Mouse (Mus musculus) thymus, postnatal 14 days (tissue): Measurements from ENCODE around the gene Gprc5b.

Experiments used
- DNase-seq: peaks from one replicate; pipeline ENCODE4 v3.0.0; 2021

The Gprc5b gene

GRCm38 (mm10) chr7:118989275-118989856, 5.6 kb downstream of the Gprc5b start:
- DNase-seq = no peak

DNA sequence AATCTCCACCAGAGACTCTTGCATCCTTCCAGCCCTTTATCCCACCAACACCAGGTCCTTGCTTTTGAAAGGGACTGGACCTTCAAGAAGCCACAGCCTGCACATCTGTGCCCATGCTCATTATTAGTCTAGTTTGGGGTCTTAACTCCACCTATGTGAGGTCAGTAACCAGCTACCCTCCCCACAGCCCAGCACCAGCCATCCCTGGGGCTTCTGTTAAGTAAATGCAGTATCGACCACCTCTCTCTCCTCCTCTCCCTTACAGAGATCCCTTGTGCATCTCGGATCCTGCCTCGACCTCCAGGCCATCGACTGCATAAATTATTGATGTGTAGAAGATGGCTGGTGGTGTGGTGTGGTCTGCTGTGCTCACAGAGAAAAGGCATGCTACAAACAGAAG, 8.6 kb downstream of the Gprc5b start:
- no peak for DNase-seq

DNA sequence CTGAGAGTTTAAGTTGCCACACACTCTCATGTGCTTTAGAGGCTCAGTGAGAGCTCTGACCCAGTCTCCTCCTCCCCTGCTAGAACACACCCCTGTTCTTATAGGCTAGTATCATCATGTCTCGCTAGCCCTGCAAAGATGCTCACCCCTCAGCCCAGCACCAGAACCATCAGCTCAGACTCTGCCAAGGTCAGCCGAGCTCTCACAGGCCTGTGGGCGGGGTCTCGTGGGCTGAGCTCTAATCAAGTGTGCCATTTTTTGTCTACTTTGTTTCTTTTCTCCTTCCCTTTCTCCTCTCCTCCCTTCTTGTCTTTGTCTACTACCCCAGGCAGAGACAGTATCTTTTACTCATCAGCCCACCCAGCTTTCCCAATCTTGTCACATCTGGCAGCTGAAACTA, 9.2 kb downstream of the Gprc5b start:
- DNase-seq = no peak

DNA sequence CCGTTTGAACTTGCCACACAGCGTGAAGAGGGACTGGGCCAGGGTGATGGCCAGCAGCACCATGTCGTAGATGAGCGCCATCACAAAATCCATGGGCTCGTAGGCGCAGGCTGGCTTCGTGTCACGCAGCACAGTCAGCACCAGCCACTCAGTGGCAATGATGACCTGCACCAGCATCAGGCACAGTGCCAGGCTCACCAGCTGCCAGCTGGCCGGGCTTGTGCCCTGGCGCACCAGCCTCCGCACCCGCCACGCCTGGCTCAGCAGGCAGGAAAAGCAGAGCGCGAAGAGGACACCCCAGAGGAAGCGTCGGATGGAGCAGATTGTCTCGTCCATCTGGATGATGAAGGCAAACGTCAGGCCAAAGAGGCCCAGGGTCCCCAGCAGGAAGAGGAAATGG, 11.1 kb downstream of the Gprc5b start:
- DNase-seq = no peak

DNA sequence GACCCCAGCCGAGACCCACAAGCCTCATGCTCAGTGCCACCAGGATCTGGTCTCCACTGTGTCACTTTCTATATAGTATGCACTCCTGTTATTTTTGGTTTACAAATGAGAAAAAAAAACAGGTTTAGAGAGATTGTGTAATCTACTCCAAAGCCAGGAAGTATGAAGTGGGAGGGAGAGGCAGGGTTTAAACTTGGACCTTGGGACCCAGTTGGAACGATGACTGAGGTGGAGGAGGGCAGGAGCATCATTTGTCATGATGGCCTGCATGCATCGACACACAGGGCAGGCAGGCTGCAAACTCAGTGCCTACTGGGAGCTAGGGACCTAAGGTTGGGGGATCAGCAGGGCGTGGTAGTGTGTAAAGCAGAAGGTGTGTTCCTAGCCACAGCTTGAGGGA, 12.4 kb downstream of the Gprc5b start:
- DNase-seq = no peak

DNA sequence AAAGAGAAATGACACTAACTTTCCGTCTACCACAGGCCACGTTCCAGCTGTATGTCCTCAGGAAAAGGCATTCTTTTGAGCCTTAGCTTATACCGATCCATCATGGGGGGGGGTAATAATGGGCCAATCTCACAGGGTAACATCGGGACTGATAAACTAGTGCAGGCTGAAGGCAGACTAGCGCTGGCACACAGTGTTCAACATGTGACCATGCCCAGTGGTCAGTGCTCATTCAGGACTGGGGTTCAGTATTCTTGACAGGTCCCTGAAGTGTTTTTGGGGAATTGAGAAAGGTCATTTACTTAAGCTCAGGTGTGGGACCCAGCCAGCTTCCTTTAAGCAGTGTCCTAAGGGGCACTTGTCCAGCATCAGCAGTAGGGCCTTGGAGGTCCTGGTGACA, 13.2 kb downstream of the Gprc5b start:
- DNase-seq = no peak

- no peak for DNase-seq
Observed at GRCm38 (mm10) chr7:118981346-118981745, 13.7 kb downstream of the Gprc5b start.

GRCm38 (mm10) chr7:118979708-118980107, 15.3 kb downstream of the Gprc5b start:
- DNase-seq = no peak

DNA sequence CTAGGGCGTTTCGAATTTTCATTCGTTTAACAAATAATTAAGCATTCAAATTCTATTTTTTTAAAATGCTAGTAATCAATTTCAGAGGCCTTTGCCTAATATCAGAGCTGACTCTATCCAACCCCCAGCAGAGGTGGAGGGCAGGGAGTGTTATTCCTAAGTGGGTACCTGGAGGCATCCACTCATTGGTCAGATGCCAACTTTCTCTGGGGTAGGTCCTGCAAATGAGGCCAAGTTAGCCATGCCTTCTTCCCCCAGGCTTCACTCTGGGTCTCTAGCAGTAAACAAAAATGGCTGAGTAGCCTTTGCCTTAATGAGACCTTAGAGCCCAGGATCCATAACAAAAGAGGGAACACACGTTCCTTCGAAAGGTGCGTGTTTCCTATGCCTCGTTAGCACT, 15.9 kb downstream of the Gprc5b start:
- no peak for DNase-seq

DNA sequence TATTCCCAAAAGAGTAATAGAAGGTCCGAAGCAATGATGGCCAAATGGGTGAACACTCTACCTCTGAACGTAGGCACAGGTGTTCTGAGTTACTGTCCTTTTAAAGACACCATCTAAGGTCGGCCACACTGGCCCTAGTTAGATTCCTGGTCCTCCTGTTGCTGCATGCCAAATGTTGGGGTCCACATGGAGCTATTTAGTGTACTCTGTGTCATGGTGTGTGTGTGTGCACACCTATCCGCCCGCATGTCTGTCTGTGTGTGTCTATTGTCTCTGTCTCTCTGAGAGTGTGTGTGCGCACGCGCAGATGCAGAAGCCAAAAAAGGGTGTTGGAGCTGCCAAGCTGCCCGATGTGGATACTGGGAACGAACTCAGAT, 17.9 kb downstream of the Gprc5b start:
- no peak for DNase-seq

- peak; percentile 31 for DNase-seq
Observed at GRCm38 (mm10) chr7:118976414-118977166, 18.4 kb downstream of the Gprc5b start.

DNA sequence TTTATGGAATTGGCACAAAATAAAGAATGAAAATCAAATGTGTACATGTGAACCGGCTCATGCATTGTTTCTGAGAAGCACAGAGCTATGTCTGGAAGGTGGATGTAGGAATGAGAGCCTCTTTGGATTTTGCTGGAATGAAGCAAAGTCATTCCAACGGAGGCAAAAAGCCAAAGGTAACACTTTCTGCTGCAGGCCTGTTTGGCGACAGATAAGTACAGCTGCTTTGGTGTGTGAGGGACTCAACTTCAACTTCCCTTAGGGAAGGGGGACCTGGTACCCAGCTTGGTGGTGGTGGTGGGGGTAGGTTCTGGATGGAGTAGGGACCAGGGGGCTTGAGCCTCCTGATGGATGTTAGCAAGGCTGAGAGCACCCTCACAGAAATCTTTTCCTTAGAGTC, 19.2 kb downstream of the Gprc5b start:
- no peak for DNase-seq

- no peak for DNase-seq
Observed at GRCm38 (mm10) chr7:118973377-118973776, 21.6 kb downstream of the Gprc5b start.

DNA sequence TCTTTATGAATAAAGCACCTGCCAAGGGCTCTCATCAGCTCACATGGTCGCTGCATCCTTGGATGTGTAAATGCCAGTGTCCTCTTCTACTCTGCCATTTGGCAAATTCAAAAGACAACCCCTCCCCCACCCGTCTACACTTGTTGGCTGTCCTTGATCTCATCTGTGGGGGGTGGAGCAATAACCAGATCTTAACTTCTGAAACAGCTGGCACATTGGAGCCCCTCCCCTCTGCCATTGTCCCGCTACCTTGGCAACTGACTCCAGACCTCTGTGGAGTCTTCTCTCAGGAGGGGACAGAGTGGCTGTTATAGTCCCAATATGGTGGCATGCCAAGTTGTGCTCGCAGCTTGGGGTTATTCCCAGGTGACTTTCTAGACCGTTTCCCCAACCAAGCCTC, 22.7 kb downstream of the Gprc5b start:
- DNase-seq = no peak

GRCm38 (mm10) chr7:118971499-118971898, 23.5 kb downstream of the Gprc5b start:
- no peak for DNase-seq

GRCm38 (mm10) chr7:118968870-118969269, 26.1 kb downstream of the Gprc5b start:
- DNase-seq = no peak

GRCm38 (mm10) chr7:118965198-118965597, 29.8 kb downstream of the Gprc5b start:
- no peak for DNase-seq

DNA sequence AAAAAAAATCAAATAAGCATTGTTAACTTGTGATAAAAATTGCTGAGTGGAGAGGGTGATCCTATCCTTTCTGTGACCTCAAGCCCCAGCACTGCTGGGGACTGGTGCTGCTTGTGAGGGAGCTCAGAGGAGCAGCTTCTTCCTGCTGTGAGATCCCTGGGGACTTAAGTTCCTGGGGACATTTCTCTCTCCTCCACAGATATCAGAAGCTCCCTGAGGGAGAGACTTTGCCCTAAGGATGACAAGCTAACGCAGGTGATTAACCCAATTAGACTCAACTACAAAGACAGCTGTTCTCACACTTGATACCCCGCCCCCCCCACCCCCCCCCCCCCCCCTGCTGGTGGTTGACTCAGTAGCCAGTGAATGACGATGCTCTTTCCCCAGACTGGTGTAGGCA, 30.2 kb downstream of the Gprc5b start:
- no peak for DNase-seq

DNA sequence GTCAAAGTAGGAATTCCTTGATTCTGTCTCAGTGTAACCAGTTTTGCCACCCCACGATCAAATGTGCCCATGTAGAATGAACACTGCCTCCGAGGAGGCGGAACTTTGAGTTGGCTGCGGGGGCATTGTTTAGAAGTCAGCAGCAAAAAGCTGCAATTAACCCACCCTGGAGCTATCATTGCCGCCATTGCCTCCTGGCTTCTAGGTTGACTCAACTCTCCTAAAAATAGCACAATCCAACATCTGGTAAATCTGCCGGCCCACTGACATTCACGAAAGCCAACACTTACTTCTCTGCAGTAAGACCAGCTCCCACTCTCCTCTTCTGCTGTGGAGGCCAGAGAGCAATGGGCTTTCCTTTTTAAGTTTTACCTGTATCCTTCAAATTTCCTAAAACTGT, 35.8 kb downstream of the Gprc5b start:
- no peak for DNase-seq

DNA sequence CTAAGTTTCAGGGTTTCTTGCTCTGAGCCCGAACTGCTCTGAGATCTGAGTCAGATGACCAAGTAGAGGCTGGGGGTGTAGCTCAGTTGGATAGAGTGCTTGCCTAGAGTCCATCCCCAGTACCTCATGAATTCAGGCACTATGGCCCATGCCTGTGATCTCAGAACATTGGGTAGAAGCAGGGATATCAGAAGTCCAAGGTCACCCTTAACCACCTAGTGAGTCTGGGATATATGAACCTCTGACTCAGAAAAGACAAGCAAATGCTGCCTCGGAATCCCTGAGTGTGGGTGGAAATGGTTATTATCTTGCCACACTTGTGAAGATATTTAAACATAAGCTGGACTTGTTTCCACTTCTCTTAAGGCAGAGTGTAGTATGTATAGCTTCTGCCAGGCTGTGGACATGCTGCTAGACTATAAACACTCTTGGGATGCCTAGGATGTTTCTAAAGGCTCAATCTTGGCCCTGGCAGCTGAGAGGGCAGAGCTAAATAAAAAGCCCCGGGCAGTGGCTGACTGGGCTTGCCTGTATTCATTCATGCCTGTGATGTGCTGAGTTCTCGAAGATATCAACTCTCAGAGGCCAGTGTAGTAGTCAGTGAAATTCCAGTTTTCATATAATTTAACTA, 38.3 kb downstream of the Gprc5b start:
- DNase-seq = no peak

GRCm38 (mm10) chr7:118954968-118955367, 40.0 kb downstream of the Gprc5b start:
- DNase-seq = no peak

- DNase-seq = no peak
Observed at GRCm38 (mm10) chr7:118953626-118954282, 41.3 kb downstream of the Gprc5b start.

GRCm38 (mm10) chr7:118949749-118950148, 45.3 kb downstream of the Gprc5b start:
- DNase-seq = no peak
